In genomic region chr19:37455528-37455927, GRCm38 (mm10) we compare ENCODE assay signal across 32 mouse cellular contexts.
"Had no signal": no experiment of that assay in that cellular context is flagged by ENCODE, and none has a peak within 500 bp of the region (broad histone marks: within the 10 kb centered on the region; RNA-seq: fewer than 3 reads in every experiment).

No protein-coding gene starts in this region.

- H3K4me3 ChIP-seq: left cerebral cortex, adult 2 months; limb, embryonic 10.5 days; limb, embryonic 12.5 days; limb, embryonic 13.5 days; limb, embryonic 15.5 days; liver, embryonic 13.5 days; liver, embryonic 15.5 days; lung, embryonic 15.5 days; megakaryocyte, embryonic 14.5 days; midbrain, embryonic 10.5 days; midbrain, embryonic 12.5 days; midbrain, embryonic 13.5 days; midbrain, embryonic 15.5 days; myocyte; neural tube, embryonic 12.5 days had no signal

- H3K9ac ChIP-seq: limb, embryonic 12.5 days; limb, embryonic 13.5 days; limb, embryonic 15.5 days; liver, embryonic 13.5 days; liver, embryonic 14.5 days; liver, embryonic 15.5 days; liver, postnatal 0 days; lung, embryonic 14.5 days; lung, embryonic 15.5 days; midbrain, embryonic 12.5 days; midbrain, embryonic 13.5 days; midbrain, embryonic 15.5 days; neural tube, embryonic 12.5 days had no signal

- H3K4me1 ChIP-seq: limb, embryonic 10.5 days; limb, embryonic 12.5 days; limb, embryonic 13.5 days; limb, embryonic 15.5 days; liver, embryonic 15.5 days; lung, embryonic 15.5 days; megakaryocyte, embryonic 14.5 days; midbrain, embryonic 10.5 days; midbrain, embryonic 12.5 days; midbrain, embryonic 13.5 days; midbrain, embryonic 15.5 days; neural tube, embryonic 12.5 days had no signal

- H3K27me3 ChIP-seq: limb, embryonic 13.5 days; limb, embryonic 15.5 days; liver, embryonic 15.5 days; lung, embryonic 15.5 days; midbrain, embryonic 12.5 days; midbrain, embryonic 13.5 days; midbrain, embryonic 15.5 days; neural tube, embryonic 12.5 days had no signal

- H3K36me3 ChIP-seq: limb, embryonic 10.5 days; limb, embryonic 12.5 days; limb, embryonic 13.5 days; limb, embryonic 15.5 days; liver, embryonic 13.5 days; liver, embryonic 15.5 days; lung, embryonic 15.5 days; midbrain, embryonic 10.5 days; midbrain, embryonic 12.5 days; midbrain, embryonic 13.5 days; midbrain, embryonic 15.5 days; neural tube, embryonic 12.5 days had no signal

- ATAC-seq: liver, postnatal 0 days; lung, postnatal 0 days; midbrain, embryonic 13.5 days; midbrain, embryonic 15.5 days; midbrain, embryonic 16.5 days had no signal

- H3K4me2 ChIP-seq: limb, embryonic 12.5 days; limb, embryonic 13.5 days; limb, embryonic 15.5 days; liver, embryonic 11.5 days; liver, embryonic 13.5 days; liver, embryonic 15.5 days; lung, embryonic 14.5 days; lung, embryonic 15.5 days; midbrain, embryonic 11.5 days; midbrain, embryonic 12.5 days; midbrain, embryonic 13.5 days; midbrain, embryonic 15.5 days; neural tube, embryonic 12.5 days had no signal

- H3K27ac ChIP-seq: left cerebral cortex, adult 2 months; limb, embryonic 10.5 days; limb, embryonic 12.5 days; limb, embryonic 13.5 days; limb, embryonic 15.5 days; liver, embryonic 13.5 days; liver, embryonic 14.5 days; liver, embryonic 15.5 days; lung, embryonic 15.5 days; macrophage; midbrain, embryonic 10.5 days; midbrain, embryonic 12.5 days; midbrain, embryonic 13.5 days; midbrain, embryonic 15.5 days; neural tube, embryonic 12.5 days had no signal

- DNase-seq: left cerebral cortex, postnatal 4 days; liver; liver, embryonic 13.5 days; liver, postnatal 0 days; lung, adult 18-20 months; lung, adult 2 months; lung, embryonic 14.5 days; lung, postnatal 10 days; lung, postnatal 14 days; lung, postnatal 36 days; lung, postnatal 4 days; midbrain, embryonic 14.5 days had no signal

- H3K9me3 ChIP-seq: limb, embryonic 10.5 days; limb, embryonic 12.5 days; limb, embryonic 15.5 days; liver, embryonic 15.5 days; lung, embryonic 15.5 days; midbrain, embryonic 13.5 days; midbrain, embryonic 15.5 days; neural tube, embryonic 12.5 days had no signal
